Mouse (Mus musculus): ENCODE measurements around the gene Serpina1f.
"Not testable (repeated sequence)": the region's sequence is repeated elsewhere in the genome, so short reads cannot be mapped to it uniquely, and the experiment has no call there.

The Serpina1f gene

GRCm38 (mm10) chr12:103662053-103662452 is 33.3 kb downstream of the Serpina1f start:
- DNase-seq = not testable (repeated sequence)

- peak in 1 of 2 experiments; percentile 5 for DNase-seq
These were observed 35.3 kb downstream of the Serpina1f start for GRCm38 (mm10) chr12:103660076-103660475.

- no peak for DNase-seq
These were observed 36.2 kb downstream of the Serpina1f start for GRCm38 (mm10) chr12:103659171-103659570.

GRCm38 (mm10) chr12:103657991-103658390 is 37.3 kb downstream of the Serpina1f start:
- DNase-seq = no peak

GRCm38 (mm10) chr12:103656848-103657626 is 38.3 kb downstream of the Serpina1f start, which contains the start of gene Serpina6:
Gene Serpina6 (minus strand): TSS chr12:103657212.
- DNase-seq = no peak

- no peak for DNase-seq
These were observed 39.9 kb downstream of the Serpina1f start for GRCm38 (mm10) chr12:103655123-103656044.

GRCm38 (mm10) chr12:103653836-103654235 is 41.5 kb downstream of the Serpina1f start:
- no peak for DNase-seq

GRCm38 (mm10) chr12:103646314-103646713 is 49.0 kb downstream of the Serpina1f start:
- no peak for DNase-seq

GRCm38 (mm10) chr12:103644601-103645000 is 50.7 kb downstream of the Serpina1f start:
- no peak for DNase-seq

GRCm38 (mm10) chr12:103643818-103644217 is 51.5 kb downstream of the Serpina1f start:
- no peak for DNase-seq

- peak; percentile 69 to 93 for DNase-seq
These were observed 52.0 kb downstream of the Serpina1f start for GRCm38 (mm10) chr12:103643336-103643735.
